Mouse (Mus musculus): Measurements from ENCODE around the gene Ube2b.
A peak's percentile ranks its signal among the peaks of the same experiment; 100 is the strongest.

Ube2b gene

GRCm38 (mm10) chr11:52000290-52000962, at the start of gene Ube2b:
Gene Ube2b (minus strand): TSS chr11:52000762.
- DNase-seq (ENCODE audit: low read depth, low spot score) = peak; percentile 98

DNA sequence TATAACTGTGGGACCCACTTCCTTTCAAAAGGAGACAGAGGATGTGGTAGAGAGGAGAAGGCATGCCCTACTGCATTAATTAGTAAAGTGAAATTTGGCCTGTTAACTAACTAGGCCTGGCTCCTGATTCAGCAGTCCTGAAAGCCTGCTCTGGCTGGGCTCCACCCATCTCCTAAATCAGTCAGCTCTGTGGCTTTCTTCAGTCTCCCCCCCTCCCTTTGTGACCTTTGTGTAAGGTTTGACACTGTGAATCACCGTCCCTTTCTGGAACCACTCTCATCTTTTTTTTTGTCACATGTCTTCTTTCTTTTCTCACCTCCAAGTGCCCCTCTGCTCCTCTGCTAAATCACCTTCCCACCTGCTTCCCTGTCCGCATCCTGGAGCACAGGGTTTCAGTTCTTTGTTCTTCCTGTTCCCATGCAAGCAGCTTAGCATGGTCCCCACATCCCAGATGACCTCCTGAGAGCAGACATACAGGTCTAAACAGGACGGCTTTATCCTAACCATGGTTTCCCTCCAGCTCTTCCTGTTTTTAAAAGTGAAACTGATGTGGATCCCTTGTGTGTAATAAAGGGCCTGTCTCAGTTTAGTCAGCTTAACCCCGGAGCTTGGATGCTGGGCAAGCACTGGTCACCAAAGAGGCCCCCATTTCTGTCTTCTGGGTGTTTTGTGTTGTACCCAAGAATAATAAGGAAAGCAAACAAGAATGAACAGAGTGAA, 46.0 kb upstream of the Ube2b start:
- DNase-seq (ENCODE audit: low read depth, low spot score) = no peak

- DNase-seq (ENCODE audit: low read depth, low spot score) = no peak
Observed at GRCm38 (mm10) chr11:52044156-52044555, 43.6 kb upstream of the Ube2b start.

- no peak for DNase-seq (ENCODE audit: low read depth, low spot score)
Observed at GRCm38 (mm10) chr11:52043224-52043623, 42.7 kb upstream of the Ube2b start.

DNA sequence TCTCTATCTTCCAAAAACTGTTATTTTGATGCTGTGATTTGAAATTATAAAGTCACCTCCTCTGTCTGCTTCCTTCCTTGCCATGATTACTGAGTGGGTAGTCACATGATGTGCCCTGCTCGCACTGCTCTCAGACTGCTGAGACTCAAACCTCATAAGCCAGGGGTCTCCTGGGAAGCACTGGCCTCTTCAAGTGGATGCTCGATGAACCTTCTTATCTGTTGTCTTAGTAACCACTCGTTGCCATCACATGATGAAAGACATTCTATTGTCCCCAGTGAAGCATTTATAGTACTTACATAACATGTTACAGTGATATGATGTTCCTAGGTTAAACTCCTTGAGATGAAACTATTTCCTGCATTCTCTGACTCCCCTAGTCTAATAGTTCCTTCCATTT, 37.1 kb upstream of the Ube2b start:
- DNase-seq (ENCODE audit: low read depth, low spot score) = no peak

- DNase-seq (ENCODE audit: low read depth, low spot score) = no peak
Observed at GRCm38 (mm10) chr11:52035905-52036304, 35.3 kb upstream of the Ube2b start.

DNA sequence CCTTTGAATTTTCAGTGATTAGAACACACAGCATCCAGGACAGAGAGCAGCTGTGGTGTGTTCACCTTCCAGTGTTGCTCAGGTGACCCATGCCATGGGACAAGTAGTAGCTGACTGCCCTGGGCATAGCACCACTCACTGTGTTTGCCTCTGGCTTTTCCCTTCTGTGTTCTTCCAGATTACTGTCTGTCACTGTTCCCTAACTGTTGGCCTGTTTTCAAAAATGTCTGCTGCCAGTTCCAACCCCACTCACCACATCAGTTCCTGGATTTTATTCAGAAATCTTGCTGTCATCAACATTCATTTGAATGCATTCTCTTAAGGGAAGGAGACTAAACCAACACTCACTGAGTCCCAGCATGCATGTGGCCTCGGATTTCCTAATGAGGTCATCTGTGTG, 33.4 kb upstream of the Ube2b start:
- DNase-seq (ENCODE audit: low read depth, low spot score) = no peak

- DNase-seq (ENCODE audit: low read depth, low spot score) = no peak
Observed at GRCm38 (mm10) chr11:52032356-52032755, 31.8 kb upstream of the Ube2b start.

- no peak for DNase-seq (ENCODE audit: low read depth, low spot score)
Observed at GRCm38 (mm10) chr11:52018217-52018616, 17.7 kb upstream of the Ube2b start.

DNA sequence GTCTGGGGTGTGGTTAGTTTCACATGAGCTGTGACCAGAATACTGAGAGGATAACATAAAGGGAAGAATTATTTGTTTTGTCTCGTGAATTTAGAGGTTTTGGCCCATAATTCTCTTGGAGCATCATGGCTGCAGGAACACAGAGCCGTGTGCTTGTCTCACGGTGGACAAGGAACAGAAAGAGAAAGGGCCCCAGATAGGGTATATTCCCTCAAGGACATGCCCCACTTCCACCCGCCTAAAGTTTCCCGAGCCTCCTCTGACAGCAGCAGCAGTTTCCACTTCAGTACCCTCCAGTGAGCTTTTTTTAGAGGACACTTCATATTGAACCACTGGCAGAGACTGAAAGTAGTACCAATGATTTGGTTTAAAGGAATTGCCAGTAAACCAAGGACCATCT, 11.0 kb upstream of the Ube2b start:
- no peak for DNase-seq (ENCODE audit: low read depth, low spot score)

GRCm38 (mm10) chr11:52011011-52011410, 10.4 kb upstream of the Ube2b start:
- no peak for DNase-seq (ENCODE audit: low read depth, low spot score)

DNA sequence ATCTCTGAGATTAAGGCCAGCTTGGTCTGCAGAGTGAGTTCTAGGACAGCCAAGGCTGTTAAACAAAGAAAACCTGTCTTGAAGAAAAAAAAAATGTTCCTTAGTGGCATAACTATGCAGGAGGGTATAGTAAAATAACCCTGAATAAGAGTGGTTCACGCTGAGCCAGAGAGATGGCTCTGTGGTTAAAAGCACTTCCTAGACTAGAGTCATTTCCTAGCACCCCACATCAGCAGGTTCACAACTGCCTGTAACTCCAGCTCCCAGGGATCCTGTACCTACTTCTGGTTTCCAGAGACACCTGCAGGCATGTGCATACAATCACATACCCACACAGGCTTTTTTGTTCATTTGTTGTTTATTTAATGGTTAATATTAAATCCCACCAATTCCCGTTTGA, 5.0 kb upstream of the Ube2b start:
- DNase-seq (ENCODE audit: low read depth, low spot score) = no peak

GRCm38 (mm10) chr11:52003772-52004528, 3.4 kb upstream of the Ube2b start, which contains the start of gene Cdkl3:
Gene Cdkl3 (plus strand): TSS chr11:52004221.
- DNase-seq (ENCODE audit: low read depth, low spot score) = peak; percentile 97

- DNase-seq (ENCODE audit: low read depth, low spot score) = peak; percentile 21
Observed at GRCm38 (mm10) chr11:52003505-52003771, 2.9 kb upstream of the Ube2b start.

GRCm38 (mm10) chr11:52002842-52003504, 2.4 kb upstream of the Ube2b start:
- DNase-seq (ENCODE audit: low read depth, low spot score) = no peak

- DNase-seq (ENCODE audit: low read depth, low spot score) = no peak
Observed at GRCm38 (mm10) chr11:52001861-52002260, 1.3 kb upstream of the Ube2b start.

DNA sequence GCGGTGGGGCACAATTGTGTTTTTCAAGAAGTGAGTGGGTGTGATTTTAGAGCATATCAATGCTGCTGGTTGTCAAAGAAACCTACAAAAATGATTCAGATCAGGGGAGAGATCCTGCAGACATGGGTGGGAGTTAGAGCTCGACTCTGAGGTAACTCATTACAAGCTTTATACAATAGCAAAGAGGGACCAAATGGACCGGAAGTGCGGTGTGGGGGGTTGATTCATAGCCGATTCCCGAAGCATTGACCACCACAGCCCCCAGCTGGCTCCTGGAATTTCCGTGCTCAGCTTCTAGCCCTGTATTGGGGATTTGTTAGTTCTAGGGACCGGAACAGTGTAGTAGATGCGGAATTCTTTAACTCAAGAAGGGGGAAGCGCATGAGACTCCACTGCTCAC, 779 bp upstream of the Ube2b start:
- DNase-seq (ENCODE audit: low read depth, low spot score) = no peak

DNA sequence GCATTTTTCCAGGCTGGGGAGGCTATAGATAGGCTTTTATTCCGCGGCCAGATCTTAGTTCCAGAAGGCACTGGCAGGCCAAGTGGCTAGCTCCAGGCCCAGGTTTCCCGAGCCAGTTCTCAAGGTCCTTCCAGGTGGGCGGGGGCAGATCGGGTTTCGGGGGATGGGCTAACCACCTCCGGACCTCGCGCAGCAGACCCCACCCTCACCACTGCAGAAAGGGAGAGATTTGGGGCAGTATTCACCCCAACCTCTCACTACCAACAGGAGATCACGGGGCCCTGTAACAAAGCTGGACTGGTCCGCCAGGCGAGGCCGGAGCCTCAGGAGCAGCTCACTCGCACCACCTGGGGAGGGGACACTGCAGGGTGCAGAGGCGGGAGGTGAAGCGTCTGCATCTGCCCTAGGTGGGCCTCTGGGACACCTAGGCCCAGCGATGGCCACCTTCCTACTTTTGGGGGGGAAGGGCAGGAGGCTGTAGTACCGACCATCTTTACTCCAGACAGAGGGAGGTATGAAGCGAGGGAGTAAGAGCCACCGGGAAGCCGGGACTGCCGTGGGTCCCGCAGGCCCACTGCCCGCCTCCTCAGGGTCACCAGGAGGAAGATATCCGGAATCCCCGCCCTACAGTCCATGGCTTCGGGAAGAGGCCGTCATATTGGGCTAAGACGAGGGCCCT, 812 bp downstream of the Ube2b start:
- peak; percentile 76 for DNase-seq (ENCODE audit: low read depth, low spot score)

GRCm38 (mm10) chr11:51971644-51972043, 28.9 kb downstream of the Ube2b start:
- no peak for DNase-seq (ENCODE audit: low read depth, low spot score)

GRCm38 (mm10) chr11:51969511-51969910, 31.1 kb downstream of the Ube2b start:
- DNase-seq (ENCODE audit: low read depth, low spot score) = no peak

DNA sequence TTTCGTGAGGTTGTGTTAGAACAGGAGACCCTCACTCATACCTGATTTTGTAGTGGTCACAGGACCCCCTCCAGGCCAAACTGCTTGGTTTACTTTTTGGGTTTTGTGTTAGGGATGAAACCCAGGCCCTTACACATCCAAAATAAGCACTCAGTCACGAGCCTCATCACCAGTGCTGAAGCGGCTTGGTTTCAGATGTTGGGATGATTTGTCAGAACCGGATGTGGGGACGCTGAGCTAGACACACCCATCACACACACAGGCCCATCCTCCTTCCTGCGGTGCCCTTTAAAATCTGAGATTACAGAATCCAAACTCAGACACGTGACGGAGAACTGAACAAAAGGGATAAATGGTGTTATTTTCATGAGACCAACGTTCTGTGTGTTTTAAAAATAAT, 31.7 kb downstream of the Ube2b start:
- no peak for DNase-seq (ENCODE audit: low read depth, low spot score)
